Mouse (Mus musculus) small intestine, adult 2 months (tissue): ENCODE results near the gene Trnp1.

ENCODE experiments used
- CTCF ChIP-seq: fragments of 200-500 bp; IDR thresholded peaks from 2 replicates; pipeline ENCODE4 v1.5.1; 2012; ENCODE audit warnings: low read depth, mild to moderate bottlenecking, control low read depth, inconsistent platforms, low read length, moderate library complexity, mixed read lengths; ENCODE audit not compliant: insufficient replicate concordance, insufficient read length; ENCODE audit errors: extremely low read depth
- POLR2A ChIP-seq: fragments of 200-500 bp; IDR thresholded peaks from 2 replicates; pipeline ENCODE4 v1.6.1; 2012; ENCODE audit warnings: low read depth, mild to moderate bottlenecking, control low read depth, inconsistent platforms, low read length, moderate library complexity

GRCm38 (mm10) chr4:133463184-133463583 is 35.2 kb downstream of the Trnp1 start:
- TF ChIP-seq CTCF = no peak
- TF ChIP-seq POLR2A = no peak
